Mouse (Mus musculus): ENCODE data around the gene Adat3. TPM values are rescaled to one million over a fixed set of nuclear protein-coding genes. Genes with fewer than 3 reads are reported as not detected.
A peak's percentile ranks its signal among the peaks of the same experiment; 100 is the strongest.

The Adat3 gene
- polyA plus RNA-seq, 1 experiment from 2014 or later = 10.8 TPM

- no peak for DNase-seq (ENCODE audit: low spot score)
- H3K36me3 ChIP-seq = peaks cover 28% of the 10 kb centered on the region
- WGBS = 95% methylated on average over 6 of the region's 6 CpGs
These were observed 50.6 kb downstream of the Adat3 start for GRCm38 (mm10) chr10:80653156-80653720.

GRCm38 (mm10) chr10:80654866-80655265 lies 52.2 kb downstream of the Adat3 start:
- peaks cover 15% of the 10 kb centered on the region for H3K36me3 ChIP-seq
- H3K4me1 ChIP-seq = peaks cover 38% of the 10 kb centered on the region
- no peak for DNase-seq (ENCODE audit: low spot score)
- no peak overlapping the region for H3K27ac ChIP-seq (replicated peaks)
- H3K27me3 ChIP-seq (ENCODE audit: low read depth, poor library complexity, severe bottlenecking) = no peaks in the 10 kb centered on the region
- no peaks in the 10 kb centered on the region for H3K9me3 ChIP-seq (replicated peaks)
- H3K4me3 ChIP-seq = peak overlapping the region; percentile 94
- 91% methylated on average over 6 of the region's 6 CpGs for WGBS

More at GRCm38 (mm10) chr10:80653156-80653720, 50.6 kb downstream of the Adat3 start:
- Histone ChIP-seq H3K27ac (replicated peaks) (no peak overlapping the region), H3K4me3 (no peak overlapping the region), H3K4me1 (peaks cover 31% of the 10 kb centered on the region), H3K27me3 (ENCODE audit: low read depth, poor library complexity, severe bottlenecking) (no peaks in the 10 kb centered on the region), H3K9me3 (replicated peaks) (no peaks in the 10 kb centered on the region)

- 7% methylated on average over 12 of the region's 12 CpGs for WGBS
- peaks cover 12% of the 10 kb centered on the region for H3K36me3 ChIP-seq
These were observed 52.9 kb downstream of the Adat3 start for GRCm38 (mm10) chr10:80655406-80656129.

GRCm38 (mm10) chr10:80656130-80656862 lies 53.6 kb downstream of the Adat3 start:
- H3K27ac ChIP-seq (replicated peaks) = peak overlapping the region; percentile 95
- H3K4me1 ChIP-seq = peaks cover 38% of the 10 kb centered on the region
- 1% methylated on average over 72 of the region's 72 CpGs for WGBS
- H3K36me3 ChIP-seq = peaks cover 10% of the 10 kb centered on the region
- DNase-seq (ENCODE audit: low spot score) = peak; percentile 98
- H3K27me3 ChIP-seq (ENCODE audit: low read depth, poor library complexity, severe bottlenecking) = no peaks in the 10 kb centered on the region
- no peaks in the 10 kb centered on the region for H3K9me3 ChIP-seq (replicated peaks)
- peak overlapping the region; percentile 94 for H3K4me3 ChIP-seq

More at GRCm38 (mm10) chr10:80655406-80656129, 52.9 kb downstream of the Adat3 start:
- Histone ChIP-seq H3K27ac (replicated peaks) (peak overlapping the region; percentile 95), H3K4me3 (peak overlapping the region; percentile 94), H3K27me3 (ENCODE audit: low read depth, poor library complexity, severe bottlenecking) (no peaks in the 10 kb centered on the region), H3K4me1 (peaks cover 38% of the 10 kb centered on the region), H3K9me3 (replicated peaks) (no peaks in the 10 kb centered on the region)
- DNase-seq (ENCODE audit: low spot score) = no peak

GRCm38 (mm10) chr10:80656863-80657623 lies 54.4 kb downstream of the Adat3 start, which contains the start of gene Btbd2:
TSS of gene Btbd2 (minus strand) at chr10:80657071.
- H3K4me3 ChIP-seq = peak within 1 kb of the TSS; percentile 94
- peaks cover 38% of the 10 kb centered on the region for H3K4me1 ChIP-seq
- no peak for DNase-seq (ENCODE audit: low spot score)
- no peaks in the 10 kb centered on the region for H3K9me3 ChIP-seq (replicated peaks)
- no peaks in the 10 kb centered on the region for H3K27me3 ChIP-seq (ENCODE audit: low read depth, poor library complexity, severe bottlenecking)
- H3K36me3 ChIP-seq = peaks cover 5% of the 10 kb centered on the region
- peak within 1 kb of the TSS; percentile 95 for H3K27ac ChIP-seq (replicated peaks)
- 19% methylated on average over 15 of the region's 15 CpGs for WGBS

Small RNAs within 50 kb of the gene (microRNA-seq; reads per million reads assigned to microRNA genes)
- 1.5 reads per million for gene Mir6912

Other genes with a start within 250 kb of the Adat3 start
- gene Plk5, start 246.4 kb upstream of the Adat3 start, polyA plus RNA-seq (2016; fragmentation: Nextera tagmentation; extraction: Ambion mirVana) = 0.12 and 0.32 TPM in 2 replicates
- 6.3 and 6.4 TPM in 2 replicates for gene Mex3d, start 215.2 kb upstream of the Adat3 start, polyA plus RNA-seq (2016; fragmentation: Nextera tagmentation; extraction: Ambion mirVana)
- 338 and 351 TPM in 2 replicates for gene Mbd3, start 203.3 kb upstream of the Adat3 start, polyA plus RNA-seq (2016; fragmentation: Nextera tagmentation; extraction: Ambion mirVana)
- 610 and 635 TPM in 2 replicates for gene Uqcr11, start 196.1 kb upstream of the Adat3 start, polyA plus RNA-seq (2016; fragmentation: Nextera tagmentation; extraction: Ambion mirVana)
- 190 and 191 TPM in 2 replicates for gene Tcf3, start 169.2 kb upstream of the Adat3 start, polyA plus RNA-seq (2016; fragmentation: Nextera tagmentation; extraction: Ambion mirVana)
- gene Onecut3, start 108.0 kb upstream of the Adat3 start, polyA plus RNA-seq (2016; fragmentation: Nextera tagmentation; extraction: Ambion mirVana) = 1.4 and 2.1 TPM in 2 replicates
- gene Atp8b3, start 63.8 kb upstream of the Adat3 start, polyA plus RNA-seq (2016; fragmentation: Nextera tagmentation; extraction: Ambion mirVana) = 0.41 and 0.79 TPM in 2 replicates
- 31.6 and 35.3 TPM in 2 replicates for gene Rexo1, start 41.3 kb upstream of the Adat3 start, polyA plus RNA-seq (2016; fragmentation: Nextera tagmentation; extraction: Ambion mirVana)
- 4.8 and 6.1 TPM in 2 replicates for gene Klf16, start 25.6 kb upstream of the Adat3 start, polyA plus RNA-seq (2016; fragmentation: Nextera tagmentation; extraction: Ambion mirVana)
- 86.8 and 87.3 TPM in 2 replicates for gene Abhd17a, start 12.5 kb upstream of the Adat3 start, polyA plus RNA-seq (2016; fragmentation: Nextera tagmentation; extraction: Ambion mirVana)
- gene Scamp4, start within 50 bp of the Adat3 start, polyA plus RNA-seq (2016; fragmentation: Nextera tagmentation; extraction: Ambion mirVana) = 91.0 and 94.1 TPM in 2 replicates
- 5.6 and 6.4 TPM in 2 replicates for gene Gm49322, start 3.1 kb downstream of the Adat3 start, polyA plus RNA-seq (2016; fragmentation: Nextera tagmentation; extraction: Ambion mirVana)
- 131 and 151 TPM in 2 replicates for gene Csnk1g2, start 20.0 kb downstream of the Adat3 start, polyA plus RNA-seq (2016; fragmentation: Nextera tagmentation; extraction: Ambion mirVana)
- gene Btbd2, start 54.2 kb downstream of the Adat3 start, polyA plus RNA-seq (2016; fragmentation: Nextera tagmentation; extraction: Ambion mirVana) = 70.3 and 75.2 TPM in 2 replicates
- 82.7 and 84.7 TPM in 2 replicates for gene Mknk2, start 75.2 kb downstream of the Adat3 start, polyA plus RNA-seq (2016; fragmentation: Nextera tagmentation; extraction: Ambion mirVana)
- 69.9 and 73.9 TPM in 2 replicates for gene Mob3a, start 99.1 kb downstream of the Adat3 start, polyA plus RNA-seq (2016; fragmentation: Nextera tagmentation; extraction: Ambion mirVana)
- gene Izumo4, start 99.3 kb downstream of the Adat3 start, polyA plus RNA-seq (2016; fragmentation: Nextera tagmentation; extraction: Ambion mirVana) = 8.9 and 15.7 TPM in 2 replicates
- 57.1 and 62.5 TPM in 2 replicates for gene Ap3d1, start 139.4 kb downstream of the Adat3 start, polyA plus RNA-seq (2016; fragmentation: Nextera tagmentation; extraction: Ambion mirVana)
- gene Dot1l, start 152.3 kb downstream of the Adat3 start, polyA plus RNA-seq (2016; fragmentation: Nextera tagmentation; extraction: Ambion mirVana) = 19.1 and 19.8 TPM in 2 replicates
- gene Sf3a2, start 195.3 kb downstream of the Adat3 start, polyA plus RNA-seq (2016; fragmentation: Nextera tagmentation; extraction: Ambion mirVana) = 108 and 112 TPM in 2 replicates
- 184 and 191 TPM in 2 replicates for gene Plekhj1, start 195.7 kb downstream of the Adat3 start, polyA plus RNA-seq (2016; fragmentation: Nextera tagmentation; extraction: Ambion mirVana)
- 0.07 TPM in 1 of 2 replicates, not detected in the other for gene Amh, start 202.4 kb downstream of the Adat3 start, polyA plus RNA-seq (2016; fragmentation: Nextera tagmentation; extraction: Ambion mirVana)
- gene Jsrp1, start 210.6 kb downstream of the Adat3 start, polyA plus RNA-seq (2016; fragmentation: Nextera tagmentation; extraction: Ambion mirVana) = 0.44 and 0.71 TPM in 2 replicates
- 2,246 and 2,347 TPM in 2 replicates for gene Oaz1, start 223.8 kb downstream of the Adat3 start, polyA plus RNA-seq (2016; fragmentation: Nextera tagmentation; extraction: Ambion mirVana)
- 1.1 and 1.4 TPM in 2 replicates for gene Lingo3, start 241.2 kb downstream of the Adat3 start, polyA plus RNA-seq (2016; fragmentation: Nextera tagmentation; extraction: Ambion mirVana)

Measured in midbrain, embryonic 10.5 days (tissue).